Mouse (Mus musculus) common myeloid progenitor, adult 5-6 weeks (primary cell): Measurements from ENCODE around the gene Gm10644. TPM values are rescaled to one million over a fixed set of nuclear protein-coding genes. Genes with fewer than 3 reads are reported as not detected.

ENCODE experiments used
- ATAC-seq: replicated peaks from 2 replicates; pipeline ENCODE4 v1.8.0; 2016; ENCODE audit warnings: low read depth, mild to moderate bottlenecking, moderate TSS enrichment, inconsistent platforms; ENCODE audit not compliant: poor library complexity, severe bottlenecking
- total RNA-seq: library from RNA; stranded (forward); fragments of 200-1000, 187-1606 nt; gene quantifications from 2 replicates; pipeline ENCODE4 v1.2.3, GENCODE M21; 2017

Gm10644 gene
- total RNA-seq, 1 experiment from 2014 or later = 0.05 TPM

DNA sequence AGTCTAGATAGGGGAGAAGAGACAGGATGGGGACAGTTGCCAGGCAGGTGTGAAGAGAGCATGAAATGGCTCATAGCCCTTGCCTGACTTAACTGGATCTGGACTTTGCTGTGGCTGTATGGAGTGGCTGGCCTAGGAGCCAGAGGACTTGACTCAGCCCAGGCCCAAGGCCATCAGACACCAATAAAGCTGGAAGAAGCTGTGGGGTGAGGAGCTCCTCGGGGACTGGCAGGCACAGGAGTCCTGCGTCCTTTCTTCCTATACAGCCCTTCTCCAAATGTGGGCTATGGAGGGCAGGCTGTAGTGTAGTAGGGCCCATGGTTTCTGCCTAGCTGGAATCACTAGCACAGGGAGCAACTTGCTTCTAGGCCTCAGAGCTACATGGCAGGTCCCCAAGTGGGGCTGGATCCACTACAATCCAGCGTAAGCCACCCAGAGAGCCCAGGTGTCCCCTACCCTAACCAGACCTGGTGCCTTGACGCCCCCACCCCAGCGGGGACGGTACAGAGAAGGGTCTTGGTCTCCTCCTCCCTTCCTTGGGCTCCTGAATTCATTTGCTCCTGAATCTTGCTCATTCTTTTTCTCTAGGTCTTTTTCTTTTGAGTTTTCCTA is 13.8 kb downstream of the Gm10644 start:
- no peak for ATAC-seq

DNA sequence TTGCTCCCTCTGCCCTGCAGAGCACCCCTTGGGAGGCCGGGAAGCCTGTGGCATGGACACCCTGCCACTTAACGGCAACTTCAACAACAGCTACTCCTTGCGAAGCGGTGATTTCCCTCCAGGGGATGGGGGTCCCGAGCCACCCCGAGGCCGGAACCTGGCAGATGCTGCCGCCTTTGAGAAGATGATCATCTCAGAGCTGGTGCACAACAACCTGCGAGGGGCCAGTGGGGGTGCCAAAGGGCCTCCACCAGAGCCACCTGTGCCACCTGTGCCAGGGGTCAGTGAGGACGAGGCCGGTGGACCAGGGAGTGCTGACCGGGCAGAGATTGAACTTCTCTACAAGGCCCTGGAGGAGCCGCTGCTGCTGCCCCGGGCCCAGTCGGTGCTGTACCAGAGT is 16.7 kb downstream of the Gm10644 start:
- ATAC-seq = no peak

DNA sequence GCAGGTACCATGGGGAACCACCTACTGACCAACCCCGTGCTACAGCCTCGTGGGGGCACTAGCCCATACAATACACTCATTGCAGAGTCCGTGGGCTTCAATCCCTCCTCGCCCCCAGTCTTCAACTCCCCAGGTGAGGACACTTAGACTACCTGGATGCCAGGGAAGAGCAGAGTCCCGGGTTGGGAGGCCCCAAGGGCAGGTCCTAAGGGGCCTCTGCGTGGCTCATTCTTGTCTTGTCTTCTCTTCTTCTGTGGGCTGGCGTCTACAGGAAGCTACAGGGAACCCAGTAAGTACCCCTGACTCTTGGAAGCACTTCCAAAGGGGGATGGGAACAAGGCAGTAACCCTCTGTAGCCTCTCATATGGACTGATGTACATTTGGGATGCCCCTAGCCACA is 17.4 kb downstream of the Gm10644 start:
- no peak for ATAC-seq

DNA sequence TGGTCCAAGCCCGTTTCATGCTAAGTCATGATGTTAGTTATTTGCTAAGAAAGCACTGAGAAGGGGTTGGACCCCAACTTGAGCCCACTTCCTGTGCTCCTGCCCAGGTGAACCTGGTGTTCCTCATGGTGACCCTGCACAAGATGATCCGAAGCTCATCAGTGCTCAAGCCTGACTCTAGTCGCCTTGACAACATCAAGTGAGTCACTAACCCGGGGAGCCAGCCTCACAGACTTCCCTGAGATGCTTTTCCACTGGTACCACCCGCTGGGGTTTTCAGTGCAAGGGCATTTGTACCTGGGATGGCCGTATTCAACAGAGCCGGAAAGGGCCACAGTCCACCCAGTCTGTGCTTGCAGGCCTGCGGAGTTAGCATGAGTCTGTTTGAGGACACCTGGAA is 19.6 kb downstream of the Gm10644 start:
- no peak for ATAC-seq

DNA sequence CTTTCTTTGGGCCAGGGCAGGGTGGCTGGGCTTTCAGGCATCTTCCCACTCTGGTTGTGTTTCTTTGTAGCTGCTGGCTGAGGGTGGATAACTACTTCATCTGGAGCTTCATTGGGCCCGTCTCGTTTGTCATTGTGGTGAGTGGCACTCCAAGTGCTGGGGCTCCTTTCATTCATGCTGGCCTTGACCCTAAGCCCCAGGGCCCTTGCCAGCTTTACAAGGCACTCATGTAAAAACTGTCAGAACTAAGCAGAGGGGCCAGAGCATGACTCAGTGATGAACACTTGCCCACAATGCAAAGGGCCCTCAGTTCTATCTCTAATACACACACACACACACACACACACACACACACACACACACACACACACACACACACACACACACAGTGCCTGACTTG is 20.0 kb downstream of the Gm10644 start:
- ATAC-seq = no peak

DNA sequence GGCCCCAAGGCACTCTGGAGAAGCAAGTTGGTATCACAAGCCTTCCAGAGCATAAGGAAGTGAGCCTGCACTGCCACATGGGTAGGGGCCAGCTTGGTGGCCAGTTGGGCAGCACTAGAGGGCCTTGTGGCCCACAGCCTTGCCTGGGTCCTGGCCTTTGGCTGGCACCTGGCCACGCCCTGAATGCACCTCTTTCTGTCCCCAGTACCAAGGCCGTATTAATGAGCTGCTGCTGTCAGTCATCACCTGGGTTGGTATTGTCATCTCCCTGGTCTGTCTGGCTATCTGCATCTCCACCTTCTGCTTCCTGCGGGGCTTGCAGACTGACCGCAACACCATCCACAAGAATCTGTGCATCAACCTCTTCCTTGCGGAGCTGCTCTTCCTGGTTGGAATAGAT is 20.8 kb downstream of the Gm10644 start:
- ATAC-seq = no peak

DNA sequence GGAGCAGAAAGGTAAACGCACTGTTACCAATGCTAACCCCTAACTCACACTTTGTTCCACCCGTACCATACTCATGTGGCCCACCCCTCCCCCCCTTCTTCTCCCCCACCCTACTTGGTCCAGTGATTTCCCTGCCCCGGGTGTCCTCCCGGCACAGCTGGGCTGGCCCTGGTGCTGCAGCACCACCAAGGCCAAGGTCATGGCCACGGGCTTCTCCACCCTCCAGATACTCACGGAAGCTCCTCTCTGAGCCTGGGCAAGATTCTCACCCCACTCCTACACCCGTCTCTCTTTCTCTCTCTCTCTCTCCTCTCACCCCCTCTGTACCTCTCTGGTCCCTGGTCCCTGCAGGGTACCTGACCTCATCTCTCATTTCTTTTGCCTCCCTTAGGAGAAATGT is 28.7 kb downstream of the Gm10644 start:
- ATAC-seq = no peak

DNA sequence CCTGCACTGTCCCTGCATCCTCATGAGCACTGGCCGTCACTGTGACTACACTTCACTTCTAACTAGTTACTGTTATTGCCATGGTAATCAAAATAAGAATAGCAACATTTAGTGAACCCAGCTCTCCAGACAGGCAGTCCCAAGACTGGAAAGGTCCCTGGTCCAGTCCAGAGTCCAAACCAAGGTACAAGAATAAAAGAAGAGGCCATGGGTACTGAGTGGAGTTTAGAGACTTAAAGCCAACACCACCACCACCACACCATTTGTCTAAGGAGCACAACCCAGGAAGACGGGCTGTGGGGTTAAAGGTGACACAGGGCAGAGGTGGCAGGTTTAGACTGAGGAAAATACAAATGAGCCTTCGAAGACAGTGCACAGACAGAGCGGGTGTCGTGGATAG is 30.4 kb downstream of the Gm10644 start:
- no peak for ATAC-seq

DNA sequence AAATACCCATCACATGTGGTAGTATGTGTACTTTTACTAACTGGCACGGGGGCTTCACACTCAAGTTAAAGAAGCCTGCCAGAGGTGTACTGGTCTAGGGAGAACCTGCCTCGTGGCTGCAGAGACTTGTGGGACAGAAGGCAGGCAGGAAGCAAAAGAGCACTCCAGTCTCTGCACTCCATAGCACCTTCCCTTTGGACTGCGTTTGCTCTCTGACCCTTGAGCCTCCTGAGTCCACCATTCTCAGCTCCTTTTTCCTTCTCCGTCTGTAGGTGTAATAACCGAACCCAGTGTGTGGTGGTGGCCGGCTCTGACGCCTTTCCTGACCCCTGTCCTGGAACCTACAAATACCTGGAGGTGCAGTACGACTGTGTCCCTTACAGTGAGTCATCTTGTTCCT is 32.3 kb downstream of the Gm10644 start:
- no peak for ATAC-seq

DNA sequence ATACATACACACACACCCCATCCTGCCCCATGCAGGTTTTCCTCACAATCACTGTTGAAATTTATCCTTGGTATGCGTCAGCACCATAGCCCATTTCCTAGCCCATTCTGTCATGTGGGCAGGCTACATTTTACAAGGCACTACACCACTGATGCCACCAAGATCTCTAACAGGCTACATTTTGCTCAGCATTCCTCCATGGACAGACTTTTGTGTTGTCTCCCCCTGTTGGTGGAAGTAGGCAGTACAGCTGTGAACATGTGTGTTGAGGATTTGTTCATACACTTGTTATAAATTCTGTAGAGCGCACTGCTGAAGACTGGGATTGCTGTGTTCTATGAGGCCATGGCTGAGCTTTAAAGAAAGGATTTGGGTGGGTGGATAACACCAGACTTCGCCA is 33.4 kb downstream of the Gm10644 start:
- ATAC-seq = peak; percentile 72

DNA sequence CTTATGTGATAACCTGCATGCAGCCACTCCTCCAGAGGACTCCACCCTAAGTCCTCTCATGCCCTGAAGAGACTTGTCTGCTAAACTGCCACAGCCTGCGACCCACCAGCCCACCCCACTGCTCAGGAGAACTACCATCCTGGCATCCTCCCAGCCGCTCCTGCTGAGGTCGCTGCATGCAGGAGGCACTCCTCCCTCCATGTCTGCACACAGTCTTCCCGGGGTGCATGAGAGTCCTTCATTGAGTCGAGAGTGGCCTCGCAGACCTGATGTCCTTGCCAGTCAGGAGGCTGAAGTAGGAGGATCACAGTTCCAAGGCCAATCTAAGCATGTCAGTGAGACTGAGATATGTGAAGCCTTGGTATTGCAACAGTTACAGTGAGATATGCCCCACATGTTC is 37.4 kb downstream of the Gm10644 start:
- ATAC-seq = no peak

DNA sequence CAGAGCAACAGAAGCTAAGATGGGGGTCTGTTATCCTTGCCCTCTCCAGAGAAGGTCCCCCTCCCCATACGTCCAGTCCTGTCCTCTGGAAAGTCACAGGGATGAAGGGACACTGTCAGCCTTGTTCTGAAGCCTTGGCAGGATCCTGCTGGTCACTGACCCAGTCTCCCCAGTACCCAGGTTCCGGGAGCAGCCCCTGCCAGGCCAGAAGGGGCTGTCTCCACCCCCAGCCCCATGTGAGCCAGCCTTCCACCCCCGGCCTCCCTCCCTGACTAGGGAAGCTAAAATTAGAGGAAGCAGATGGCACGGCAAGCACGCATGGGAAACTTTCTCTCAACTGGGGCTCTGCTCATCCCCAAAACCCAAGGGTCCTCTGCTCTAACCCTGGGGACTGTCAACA is 39.0 kb downstream of the Gm10644 start:
- ATAC-seq = no peak

DNA sequence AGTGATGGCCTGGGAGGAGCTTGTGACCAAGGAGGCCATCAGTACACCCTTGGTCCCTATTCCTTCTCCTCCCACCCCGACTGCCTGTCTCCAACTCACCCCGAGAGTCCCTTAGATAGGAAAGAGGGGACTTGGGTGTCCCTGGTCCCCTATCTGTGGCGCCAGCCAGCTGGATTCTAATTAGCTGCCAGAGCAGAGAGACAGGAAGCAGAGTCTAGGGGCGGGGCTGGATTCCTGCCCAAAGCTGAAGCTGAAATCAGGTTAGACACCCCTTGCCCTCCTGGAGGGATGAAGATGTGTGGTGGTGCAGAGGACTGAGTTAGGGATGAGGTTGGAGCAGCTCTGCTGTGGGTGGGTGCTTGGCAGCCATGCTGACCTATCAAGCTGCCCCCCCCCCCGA is 40.1 kb downstream of the Gm10644 start:
- peak; percentile 42; the same call in 1 of the 2 replicates for ATAC-seq

DNA sequence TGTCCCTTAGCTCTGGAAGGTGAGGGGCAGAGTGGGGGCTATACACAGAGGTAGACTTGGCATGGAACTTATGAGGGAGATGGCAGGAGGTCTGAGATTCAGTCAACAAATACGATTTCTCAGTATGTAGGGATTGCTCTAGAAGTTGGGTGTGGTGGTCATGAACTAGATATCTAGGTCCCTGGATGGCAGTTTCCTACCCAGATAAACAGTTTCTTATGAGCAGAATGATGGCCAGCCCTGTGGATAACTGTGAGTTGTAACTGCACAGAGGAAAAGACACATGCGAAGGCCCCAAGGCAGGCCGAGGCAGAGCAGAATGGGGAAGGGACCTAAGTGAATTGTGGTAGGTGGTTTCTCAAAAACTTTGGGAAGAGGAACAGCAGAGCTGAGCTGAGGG is 40.8 kb downstream of the Gm10644 start:
- ATAC-seq = no peak

DNA sequence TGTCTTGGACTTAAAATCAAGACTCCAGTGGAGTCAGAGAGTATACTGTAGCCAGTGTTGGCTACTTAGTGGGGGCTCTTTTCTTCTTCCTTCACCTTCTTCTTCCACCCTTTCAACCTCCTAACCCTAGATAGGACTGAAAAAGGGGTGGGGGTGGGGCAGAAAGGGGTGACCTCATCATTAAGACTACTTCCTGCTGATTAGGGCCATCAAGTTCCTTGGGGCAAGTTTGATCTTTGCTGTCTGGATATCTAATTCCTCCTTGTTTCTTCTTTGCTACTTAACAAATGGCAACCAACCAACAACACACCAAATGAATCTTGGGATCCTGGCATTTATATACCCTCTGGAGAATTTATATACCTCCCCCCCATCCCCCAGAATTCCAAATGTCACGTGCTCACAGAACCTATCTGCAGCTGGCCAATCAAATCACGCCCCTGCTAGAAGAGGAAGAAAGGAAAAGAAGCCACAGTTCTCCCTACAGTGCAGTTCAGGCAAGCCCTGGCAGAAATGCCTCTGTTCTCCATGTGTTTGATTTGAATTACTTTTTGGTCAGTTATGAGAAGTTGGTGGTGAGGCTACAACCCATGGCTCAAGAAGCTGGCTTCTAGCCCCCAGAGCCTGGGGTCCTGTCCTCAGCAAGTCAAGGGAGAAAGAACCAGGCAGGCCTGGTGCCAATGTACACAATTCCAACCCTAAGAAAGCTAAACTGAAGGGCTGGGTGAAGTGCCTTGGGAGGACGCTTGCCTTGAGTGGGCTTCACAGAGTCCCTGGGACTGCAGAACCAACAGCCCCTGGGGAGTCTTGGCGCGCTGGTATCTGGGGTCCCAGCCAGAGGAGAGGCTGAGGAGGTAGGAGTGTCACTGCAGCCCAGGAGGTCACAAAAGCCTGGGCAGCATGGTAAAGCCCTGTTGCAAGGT is 42.9 kb downstream of the Gm10644 start:
- no peak for ATAC-seq

DNA sequence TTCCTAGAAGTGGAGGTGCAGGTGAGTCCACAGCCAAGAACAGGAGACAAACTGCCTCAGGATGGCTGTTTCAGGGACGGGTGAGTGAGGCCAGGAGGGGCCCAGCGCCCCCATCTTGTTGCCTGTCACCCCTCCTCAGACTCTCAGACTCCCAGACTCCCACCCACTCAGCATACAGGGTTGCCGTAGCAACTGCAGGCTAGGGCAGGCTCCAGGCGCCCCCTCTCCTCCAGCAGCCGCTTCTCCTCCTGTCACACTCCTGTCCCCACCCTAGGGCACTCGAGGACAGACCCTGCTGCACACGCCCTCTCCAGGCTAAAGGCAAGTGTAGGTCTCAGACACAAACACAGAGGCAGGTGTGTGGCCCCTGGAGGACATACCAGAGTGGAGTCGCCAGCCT is 45.7 kb downstream of the Gm10644 start:
- no peak for ATAC-seq

DNA sequence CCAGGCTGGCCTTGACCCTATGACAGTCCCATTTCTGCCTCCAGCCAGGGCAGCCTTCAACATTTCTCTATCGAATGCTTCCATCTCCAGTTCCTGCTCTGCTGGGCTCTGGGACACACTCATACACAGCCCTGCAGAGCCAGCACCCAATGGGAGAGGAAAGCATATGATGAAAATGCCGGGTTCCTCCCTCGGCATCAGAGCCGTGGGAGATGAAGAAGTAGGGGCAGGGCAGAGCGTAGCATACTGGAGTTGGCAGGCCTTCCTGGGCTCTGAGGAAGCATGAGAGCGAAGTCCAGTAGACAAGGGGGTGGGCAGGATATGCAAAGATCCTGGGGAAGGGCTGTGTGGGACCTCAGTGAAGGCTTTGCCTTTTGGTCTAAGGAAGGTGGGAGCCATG is 46.4 kb downstream of the Gm10644 start:
- no peak for ATAC-seq

DNA sequence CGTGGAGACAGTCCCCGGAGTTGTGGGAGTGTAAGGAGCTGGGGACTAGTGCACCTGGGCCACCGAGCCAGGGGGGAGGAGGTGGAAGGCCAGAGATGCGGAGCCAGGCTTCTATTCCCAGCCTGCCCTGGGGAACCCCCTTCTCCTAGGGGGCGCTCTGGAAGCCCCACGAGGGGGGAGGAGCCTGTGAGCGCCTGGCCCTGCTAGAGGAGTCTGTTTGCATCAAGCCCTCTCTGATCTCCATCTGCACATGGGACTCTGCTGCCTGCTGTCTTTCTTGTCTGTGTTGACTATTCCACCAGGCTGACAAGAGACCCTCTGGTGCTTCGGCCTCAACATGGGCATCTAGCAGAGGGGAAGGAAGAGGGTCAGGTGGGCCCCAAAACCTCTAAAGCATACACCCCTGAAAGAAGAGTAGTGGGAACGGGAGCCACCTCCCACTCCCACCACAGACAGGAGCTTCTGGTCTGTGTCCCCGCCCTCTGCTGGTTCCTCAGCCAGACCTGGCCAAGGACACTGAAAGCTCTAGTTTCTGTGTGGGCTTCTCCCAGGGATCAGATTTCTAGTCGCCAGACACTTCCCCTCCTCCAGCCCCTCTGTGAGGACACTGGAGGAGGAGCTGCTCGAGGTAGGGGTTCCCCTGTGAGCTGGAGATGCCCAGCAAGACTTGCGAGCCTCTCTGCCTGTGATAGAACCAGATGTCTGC is 51.9 kb downstream of the Gm10644 start:
- ATAC-seq = no peak

DNA sequence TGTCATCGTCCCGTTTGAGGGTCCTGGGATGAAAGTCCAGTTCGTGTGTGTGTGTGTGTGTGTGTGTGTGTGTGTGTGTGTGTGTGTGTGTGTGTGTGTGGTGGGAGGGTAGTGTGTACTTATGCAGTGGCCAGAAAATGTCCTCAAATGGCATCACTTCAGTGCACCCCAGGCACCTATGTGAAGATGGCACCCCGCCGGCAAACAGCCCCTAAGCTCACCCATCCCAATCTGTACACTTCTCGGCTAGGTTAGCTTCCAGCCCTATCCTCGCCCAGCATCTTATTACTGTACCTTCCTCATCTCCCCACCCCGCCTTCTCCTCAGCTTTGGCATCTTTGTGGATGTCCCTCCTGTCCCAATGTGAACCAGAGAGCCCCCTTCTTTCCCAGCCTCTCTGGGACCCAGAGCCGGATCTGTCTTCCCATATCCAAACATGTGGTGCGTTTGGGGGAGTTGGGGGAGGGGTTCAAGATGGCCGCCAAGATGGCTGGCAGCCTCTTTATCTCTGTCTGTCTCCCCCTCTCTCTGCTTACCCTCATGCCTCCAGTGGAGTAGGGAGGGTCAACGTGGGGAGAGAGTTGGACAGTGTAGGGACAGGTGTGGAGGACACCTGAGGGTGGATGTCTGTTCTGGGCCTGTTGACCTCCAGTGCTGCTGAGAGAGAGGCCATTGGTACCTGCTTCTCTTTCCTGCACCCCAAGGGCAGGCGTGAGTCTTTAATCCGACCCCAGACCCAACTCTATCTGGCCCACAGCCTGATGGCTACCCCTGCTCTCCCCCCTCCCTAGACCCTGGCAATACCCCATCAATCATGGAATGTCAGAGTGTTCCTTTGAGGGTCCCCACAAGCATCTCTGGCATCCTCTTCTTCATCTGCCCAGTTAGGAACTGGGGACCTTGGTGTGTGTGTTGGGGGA is 53.2 kb downstream of the Gm10644 start:
- ATAC-seq = no peak

DNA sequence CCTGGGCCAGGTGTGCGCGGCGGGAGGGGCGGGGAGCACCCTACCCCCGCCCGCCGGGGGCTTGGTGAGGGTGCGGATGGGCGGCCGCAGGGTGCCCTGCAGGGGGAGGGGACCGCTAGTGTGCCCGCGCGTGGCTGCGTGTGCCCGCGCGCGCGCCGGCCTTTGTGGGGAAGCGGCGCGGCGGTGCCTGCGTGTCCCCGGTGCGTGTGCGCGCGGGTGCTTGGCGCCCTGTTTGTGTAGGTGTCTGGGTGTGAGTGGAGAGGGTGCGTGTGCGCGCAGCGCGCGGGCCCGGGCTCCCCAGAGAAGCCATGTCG is 54.1 kb downstream of the Gm10644 start:
- no peak for ATAC-seq
